Mouse (Mus musculus) hindbrain, embryonic 13.5 days (tissue): ENCODE results near the gene Elp6. TPM values are rescaled to one million over a fixed set of nuclear protein-coding genes. Genes with fewer than 3 reads are reported as not detected.

Experiments
- ATAC-seq: fragments of 200-750 bp; cut with Nextera tagmentation; 2 replicates; pipeline ENCODE4 v1.8.0; 2017; ENCODE audit warnings: moderate TSS enrichment; ENCODE audit not compliant: low FRiP score
- H3K27ac ChIP-seq: fragments of 300-500 bp; sonication (generic); 2 replicates; pipeline ENCODE4 v1.5.1; 2015; ENCODE audit warnings: inconsistent platforms, mild to moderate bottlenecking, moderate library complexity
- H3K27me3 ChIP-seq: fragments of 300-500 bp; sonication (generic); 2 replicates; pipeline ENCODE4 v1.6.1; 2015; ENCODE audit warnings: mild to moderate bottlenecking, inconsistent platforms
- H3K36me3 ChIP-seq: fragments of 300-500 bp; sonication (generic); 2 replicates; pipeline ENCODE4 v1.6.1; 2015; ENCODE audit warnings: mild to moderate bottlenecking, inconsistent platforms
- H3K4me1 ChIP-seq: fragments of 300-500 bp; sonication (generic); replicated peaks from 2 replicates; pipeline ENCODE4 v1.6.1; 2015; ENCODE audit warnings: inconsistent platforms
- H3K4me2 ChIP-seq: fragments of 300-500 bp; sonication (generic); 2 replicates; pipeline ENCODE4 v1.6.1; 2015; ENCODE audit warnings: inconsistent platforms, mild to moderate bottlenecking, moderate library complexity
- H3K4me3 ChIP-seq: fragments of 300-500 bp; sonication (generic); 2 replicates; pipeline ENCODE4 v1.5.1; 2015; ENCODE audit warnings: mild to moderate bottlenecking, inconsistent platforms
- H3K9ac ChIP-seq: fragments of 300-500 bp; sonication (generic); 2 replicates; pipeline ENCODE4 v1.6.1; 2015; ENCODE audit warnings: mild to moderate bottlenecking, inconsistent platforms
- H3K9me3 ChIP-seq: fragments of 300-500 bp; sonication (generic); 2 replicates; pipeline ENCODE4 v1.6.1; 2016; ENCODE audit warnings: inconsistent platforms
- WGBS: fragments of 180-500 bp; shearing (Covaris S2); methylation state at CpG from one replicate; pipeline ENCODE4 v1.1.7; 2015; 5-methylcytosine and 5-hydroxymethylcytosine counted together
- polyA plus RNA-seq: library from polyadenylated mRNA; unstranded; fragments of >200 nt; fragmentation: Nextera tagmentation; extraction: Ambion mirVana; gene quantifications from 2 replicates; pipeline ENCODE4 v1.2.1, GENCODE M21; 2015

The Elp6 gene
- 44.6 and 48.7 TPM in 2 replicates for polyA plus RNA-seq

- under 1% methylated on average over 46 of the region's 46 CpGs for WGBS
- H3K27me3 ChIP-seq: no peaks in the 10 kb centered on the region
- peak within 1 kb of the TSS; percentile 96 for H3K27ac ChIP-seq
- no peaks in the 10 kb centered on the region for H3K9me3 ChIP-seq
- H3K36me3 ChIP-seq: peaks cover 4% of the 10 kb centered on the region
- peak within 1 kb of the TSS; percentile 56 for H3K4me3 ChIP-seq
- peak within 1 kb of the TSS; percentile 83 for H3K9ac ChIP-seq
- peak within 1 kb of the TSS; percentile 67 for H3K4me2 ChIP-seq
- H3K4me1 ChIP-seq: peaks cover 22% of the 10 kb centered on the region
- peak; percentile 99 for ATAC-seq
These were observed at the start of gene Elp6 for GRCm38 (mm10) chr9:110304969-110305651. Gene Elp6, plus strand, starts transcription at chr9:110305173.

GRCm38 (mm10) chr9:110255407-110256019 lies 49.5 kb upstream of the Elp6 start:
- Histone ChIP-seq H3K4me3 (no peak overlapping the region), H3K27me3 (no peaks in the 10 kb centered on the region), H3K9ac (peak overlapping the region; percentile 53), H3K36me3 (peaks cover 26% of the 10 kb centered on the region), H3K27ac (peak overlapping the region; percentile 71), H3K9me3 (no peaks in the 10 kb centered on the region), H3K4me2 (peak overlapping the region; percentile 15; the same call in 1 of the 2 replicates), H3K4me1 (peaks cover 35% of the 10 kb centered on the region)
- peak; percentile 80 for ATAC-seq
- 20% methylated on average over 15 of the region's 15 CpGs for WGBS

- Histone ChIP-seq H3K36me3 (peaks cover 44% of the 10 kb centered on the region), H3K4me3 (no peak overlapping the region), H3K4me2 (no peak overlapping the region), H3K27me3 (no peaks in the 10 kb centered on the region), H3K9ac (no peak overlapping the region), H3K27ac (no peak overlapping the region), H3K4me1 (peaks cover 27% of the 10 kb centered on the region), H3K9me3 (no peaks in the 10 kb centered on the region)
- no peak for ATAC-seq
- WGBS: 70% methylated on average over 6 of the region's 6 CpGs
These were observed 46.3 kb upstream of the Elp6 start for GRCm38 (mm10) chr9:110258646-110259045.

- no peak overlapping the region for H3K27ac ChIP-seq
- H3K9ac ChIP-seq: no peak overlapping the region
- no peak for ATAC-seq
- no peaks in the 10 kb centered on the region for H3K27me3 ChIP-seq
- no peaks in the 10 kb centered on the region for H3K9me3 ChIP-seq
- H3K4me3 ChIP-seq: no peak overlapping the region
- no peak overlapping the region for H3K4me2 ChIP-seq
- 89% methylated on average over 3 of the region's 3 CpGs for WGBS
- peaks cover 27% of the 10 kb centered on the region for H3K4me1 ChIP-seq
- peaks cover 44% of the 10 kb centered on the region for H3K36me3 ChIP-seq
These were observed 45.9 kb upstream of the Elp6 start for GRCm38 (mm10) chr9:110259118-110259517.

GRCm38 (mm10) chr9:110263181-110263580 lies 41.8 kb upstream of the Elp6 start:
- Histone ChIP-seq H3K4me3 (no peak overlapping the region), H3K27me3 (no peaks in the 10 kb centered on the region), H3K9ac (no peak overlapping the region), H3K36me3 (peaks cover 38% of the 10 kb centered on the region), H3K27ac (no peak overlapping the region), H3K9me3 (no peaks in the 10 kb centered on the region), H3K4me1 (0 out of 2 replicates have a peak, but pooled peaks cover 3% of the 10 kb centered on the region), H3K4me2 (no peak overlapping the region)
- 73% methylated on average over 8 of the region's 8 CpGs for WGBS
- ATAC-seq: no peak

- H3K9me3 ChIP-seq: no peaks in the 10 kb centered on the region
- H3K27ac ChIP-seq: no peak overlapping the region
- no peak for ATAC-seq
- H3K4me2 ChIP-seq: no peak overlapping the region
- no peak overlapping the region for H3K4me3 ChIP-seq
- 83% methylated on average over 9 of the region's 9 CpGs for WGBS
- no peaks in the 10 kb centered on the region for H3K27me3 ChIP-seq
- H3K4me1 ChIP-seq: no peaks in the 10 kb centered on the region
- peaks cover 29% of the 10 kb centered on the region for H3K36me3 ChIP-seq
- H3K9ac ChIP-seq: no peak overlapping the region
These were observed 40.0 kb upstream of the Elp6 start for GRCm38 (mm10) chr9:110264991-110265390.

- no peaks in the 10 kb centered on the region for H3K27me3 ChIP-seq
- H3K36me3 ChIP-seq: peaks cover under 1% of the 10 kb centered on the region; the same call in 1 of the 2 replicates
- H3K4me2 ChIP-seq: no peak overlapping the region
- H3K27ac ChIP-seq: no peak overlapping the region
- H3K9me3 ChIP-seq: no peaks in the 10 kb centered on the region
- no peak for ATAC-seq
- H3K9ac ChIP-seq: no peak overlapping the region
- no peaks in the 10 kb centered on the region for H3K4me1 ChIP-seq
- H3K4me3 ChIP-seq: no peak overlapping the region
- WGBS: 93% methylated on average over 10 of the region's 10 CpGs
These were observed 36.6 kb upstream of the Elp6 start for GRCm38 (mm10) chr9:110268416-110268815.

GRCm38 (mm10) chr9:110272330-110272729 lies 32.6 kb upstream of the Elp6 start:
- H3K4me1 ChIP-seq: no peaks in the 10 kb centered on the region
- H3K27me3 ChIP-seq: no peaks in the 10 kb centered on the region
- no peaks in the 10 kb centered on the region for H3K36me3 ChIP-seq
- H3K4me3 ChIP-seq: no peak overlapping the region
- ATAC-seq: no peak
- no peak overlapping the region for H3K27ac ChIP-seq
- no peaks in the 10 kb centered on the region for H3K9me3 ChIP-seq
- H3K4me2 ChIP-seq: no peak overlapping the region
- WGBS: 94% methylated on average over 3 of the region's 3 CpGs
- H3K9ac ChIP-seq: no peak overlapping the region

- whole genome bisulfite sequencing: 80% methylated on average over 4 of the region's 4 CpGs
- Histone ChIP-seq H3K4me2 (no peak overlapping the region), H3K9me3 (no peaks in the 10 kb centered on the region), H3K4me3 (no peak overlapping the region), H3K27me3 (no peaks in the 10 kb centered on the region), H3K36me3 (no peaks in the 10 kb centered on the region), H3K4me1 (no peaks in the 10 kb centered on the region), H3K9ac (no peak overlapping the region), H3K27ac (no peak overlapping the region)
- no peak for ATAC-seq
These were observed 31.5 kb upstream of the Elp6 start for GRCm38 (mm10) chr9:110273507-110273906.

- H3K4me2 ChIP-seq: no peak overlapping the region
- H3K27ac ChIP-seq: no peak overlapping the region
- H3K27me3 ChIP-seq: no peaks in the 10 kb centered on the region
- H3K9me3 ChIP-seq: no peaks in the 10 kb centered on the region
- no peak for ATAC-seq
- no peaks in the 10 kb centered on the region for H3K36me3 ChIP-seq
- 78% methylated on average over 5 of the region's 5 CpGs for WGBS
- H3K9ac ChIP-seq: no peak overlapping the region
- H3K4me1 ChIP-seq: no peaks in the 10 kb centered on the region
- no peak overlapping the region for H3K4me3 ChIP-seq
These were observed 29.1 kb upstream of the Elp6 start for GRCm38 (mm10) chr9:110275882-110276281.

- H3K36me3 ChIP-seq: no peaks in the 10 kb centered on the region
- no peaks in the 10 kb centered on the region for H3K4me1 ChIP-seq
- no peaks in the 10 kb centered on the region for H3K27me3 ChIP-seq
- WGBS: 60% methylated on average over 8 of the region's 8 CpGs
- ATAC-seq: no peak
- H3K4me2 ChIP-seq: no peak overlapping the region
- H3K27ac ChIP-seq: no peak overlapping the region
- no peak overlapping the region for H3K9ac ChIP-seq
- no peaks in the 10 kb centered on the region for H3K9me3 ChIP-seq
- H3K4me3 ChIP-seq: no peak overlapping the region
These were observed 27.5 kb upstream of the Elp6 start for GRCm38 (mm10) chr9:110277431-110277881.

- no peak overlapping the region for H3K4me2 ChIP-seq
- ATAC-seq: no peak
- H3K4me1 ChIP-seq: 0 out of 2 replicates have a peak, but pooled peaks cover 2% of the 10 kb centered on the region
- no peaks in the 10 kb centered on the region for H3K36me3 ChIP-seq
- 95% methylated on average over 10 of the region's 10 CpGs for WGBS
- no peak overlapping the region for H3K27ac ChIP-seq
- no peak overlapping the region for H3K9ac ChIP-seq
- H3K4me3 ChIP-seq: no peak overlapping the region
- H3K27me3 ChIP-seq: no peaks in the 10 kb centered on the region
- no peaks in the 10 kb centered on the region for H3K9me3 ChIP-seq
These were observed 20.8 kb upstream of the Elp6 start for GRCm38 (mm10) chr9:110284075-110284697.
